Mouse (Mus musculus) stomach, embryonic 15.5 days (tissue): ENCODE results near the gene Hoxa2. TPM values are rescaled to one million over a fixed set of nuclear protein-coding genes. Genes with fewer than 3 reads are reported as not detected.

ENCODE experiments used
- ATAC-seq: fragments of 200-750 bp; cut with Nextera tagmentation; 2 replicates; pipeline ENCODE4 v1.8.0; 2017; ENCODE audit warnings: low read depth, moderate number of reproducible peaks, moderate TSS enrichment; ENCODE audit not compliant: insufficient read depth, low FRiP score
- H3K27ac ChIP-seq: fragments of 300-500 bp; sonication (generic); 2 replicates; pipeline ENCODE4 v1.5.1; 2015; ENCODE audit warnings: mild to moderate bottlenecking, inconsistent platforms
- H3K27me3 ChIP-seq: fragments of 300-500 bp; sonication (generic); replicated peaks from 2 replicates; pipeline ENCODE4 v1.6.1; 2015; ENCODE audit warnings: inconsistent platforms
- H3K36me3 ChIP-seq: fragments of 300-500 bp; sonication (generic); 2 replicates; pipeline ENCODE4 v1.6.1; 2015; ENCODE audit warnings: inconsistent platforms
- H3K4me1 ChIP-seq: fragments of 300-500 bp; sonication (generic); 2 replicates; pipeline ENCODE4 v1.6.1; 2015; ENCODE audit warnings: inconsistent platforms
- H3K4me2 ChIP-seq: fragments of 300-500 bp; sonication (generic); 2 replicates; pipeline ENCODE4 v1.6.1; 2015; ENCODE audit warnings: mild to moderate bottlenecking, inconsistent platforms
- H3K4me3 ChIP-seq: fragments of 300-500 bp; sonication (generic); replicated peaks from 2 replicates; pipeline ENCODE4 v1.5.1; 2015; ENCODE audit warnings: inconsistent platforms
- H3K9ac ChIP-seq: fragments of 300-500 bp; sonication (generic); 2 replicates; pipeline ENCODE4 v1.6.1; 2015; ENCODE audit warnings: inconsistent platforms
- H3K9me3 ChIP-seq: fragments of 300-500 bp; sonication (generic); 2 replicates; pipeline ENCODE4 v1.6.1; 2016; ENCODE audit warnings: inconsistent platforms
- WGBS: fragments of 180-500 bp; shearing (Covaris S2); methylation state at CpG from one replicate; pipeline ENCODE4 v1.1.7; 2015; 5-methylcytosine and 5-hydroxymethylcytosine counted together
- polyA plus RNA-seq: library from polyadenylated mRNA; unstranded; fragments of >200 nt; fragmentation: Nextera tagmentation; extraction: Ambion mirVana; gene quantifications from 2 replicates; pipeline ENCODE4 v1.2.1, GENCODE M21; 2015

Gene Hoxa2
- polyA plus RNA-seq, 1 experiment from 2014 or later, result 8.8 TPM

GRCm38 (mm10) chr6:52176391-52176790, 11.8 kb upstream of the Hoxa2 start:
- no peaks in the 10 kb centered on the region for H3K36me3 ChIP-seq
- H3K27ac ChIP-seq, result peak overlapping the region; percentile 96
- WGBS, result 1% methylated on average over 6 of the region's 6 CpGs
- peaks cover 7% of the 10 kb centered on the region; the same call in 1 of the 2 replicates for H3K27me3 ChIP-seq
- peak overlapping the region; percentile 60 for H3K4me3 ChIP-seq
- H3K4me1 ChIP-seq, result peaks cover 21% of the 10 kb centered on the region
- peak overlapping the region; percentile 71; the same call in 1 of the 2 replicates for H3K9ac ChIP-seq
- H3K4me2 ChIP-seq, result peak overlapping the region; percentile 59
- no peaks in the 10 kb centered on the region for H3K9me3 ChIP-seq
- ATAC-seq, result no peak

- Histone ChIP-seq H3K4me3 (peak overlapping the region; percentile 60), H3K4me1 (peaks cover 20% of the 10 kb centered on the region), H3K9me3 (no peaks in the 10 kb centered on the region), H3K4me2 (peak overlapping the region; percentile 59), H3K27ac (peak overlapping the region; percentile 96), H3K36me3 (no peaks in the 10 kb centered on the region), H3K9ac (peak overlapping the region; percentile 71; the same call in 1 of the 2 replicates), H3K27me3 (peaks cover 12% of the 10 kb centered on the region; the same call in 1 of the 2 replicates)
- ATAC-seq, result no peak
- under 1% methylated on average over 25 of the region's 35 CpGs for WGBS
Measured at GRCm38 (mm10) chr6:52175864-52176263, 11.2 kb upstream of the Hoxa2 start.

GRCm38 (mm10) chr6:52174968-52175751, 10.5 kb upstream of the Hoxa2 start:
- peak; percentile 20; the same call in 1 of the 2 replicates for ATAC-seq
- 2% methylated on average over 41 of the region's 41 CpGs for WGBS
- H3K36me3 ChIP-seq, result no peaks in the 10 kb centered on the region
- H3K9me3 ChIP-seq, result no peaks in the 10 kb centered on the region
- peaks cover 24% of the 10 kb centered on the region for H3K4me1 ChIP-seq
- peak overlapping the region; percentile 59 for H3K4me2 ChIP-seq
- H3K4me3 ChIP-seq, result peak overlapping the region; percentile 60
- peak overlapping the region; percentile 96 for H3K27ac ChIP-seq
- peaks cover 12% of the 10 kb centered on the region; the same call in 1 of the 2 replicates for H3K27me3 ChIP-seq
- H3K9ac ChIP-seq, result peak overlapping the region; percentile 71

- Histone ChIP-seq H3K27me3 (peaks cover 15% of the 10 kb centered on the region), H3K4me2 (peak overlapping the region; percentile 77), H3K27ac (peak overlapping the region; percentile 97), H3K4me3 (peak overlapping the region; percentile 41), H3K9me3 (no peaks in the 10 kb centered on the region), H3K4me1 (peaks cover 29% of the 10 kb centered on the region), H3K9ac (no peak overlapping the region), H3K36me3 (no peaks in the 10 kb centered on the region)
- 3% methylated on average over 4 of the region's 4 CpGs for WGBS
- ATAC-seq, result no peak
Measured at GRCm38 (mm10) chr6:52173648-52174047, 9.0 kb upstream of the Hoxa2 start.

GRCm38 (mm10) chr6:52172501-52172900, 7.9 kb upstream of the Hoxa2 start:
- peak; percentile 71 for ATAC-seq
- under 1% methylated on average over 35 of the region's 35 CpGs for WGBS
- peaks cover 31% of the 10 kb centered on the region for H3K4me1 ChIP-seq
- no peak overlapping the region for H3K9ac ChIP-seq
- H3K36me3 ChIP-seq, result no peaks in the 10 kb centered on the region
- H3K4me2 ChIP-seq, result peak overlapping the region; percentile 77
- peak overlapping the region; percentile 97 for H3K27ac ChIP-seq
- H3K4me3 ChIP-seq, result peak overlapping the region; percentile 41
- H3K9me3 ChIP-seq, result no peaks in the 10 kb centered on the region
- H3K27me3 ChIP-seq, result peaks cover 21% of the 10 kb centered on the region

- H3K27ac ChIP-seq, result peak overlapping the region; percentile 97
- peaks cover 32% of the 10 kb centered on the region for H3K4me1 ChIP-seq
- H3K4me2 ChIP-seq, result peak overlapping the region; percentile 77
- no peak overlapping the region for H3K9ac ChIP-seq
- no peak for ATAC-seq
- no peaks in the 10 kb centered on the region for H3K9me3 ChIP-seq
- no peaks in the 10 kb centered on the region for H3K36me3 ChIP-seq
- peaks cover 21% of the 10 kb centered on the region for H3K27me3 ChIP-seq
- WGBS, result 13% methylated on average over 7 of the region's 7 CpGs
- H3K4me3 ChIP-seq, result peak overlapping the region; percentile 41
Measured at GRCm38 (mm10) chr6:52171938-52172337, 7.3 kb upstream of the Hoxa2 start.

- H3K9me3 ChIP-seq, result no peaks in the 10 kb centered on the region
- H3K27me3 ChIP-seq, result peaks cover 21% of the 10 kb centered on the region
- H3K36me3 ChIP-seq, result no peaks in the 10 kb centered on the region
- peak overlapping the region; percentile 77 for H3K4me2 ChIP-seq
- H3K9ac ChIP-seq, result no peak overlapping the region
- ATAC-seq, result no peak
- WGBS, result 16% methylated on average over 4 of the region's 4 CpGs
- peaks cover 32% of the 10 kb centered on the region for H3K4me1 ChIP-seq
- peak overlapping the region; percentile 97 for H3K27ac ChIP-seq
- no peak overlapping the region for H3K4me3 ChIP-seq
Measured at GRCm38 (mm10) chr6:52171331-52171730, 6.7 kb upstream of the Hoxa2 start.

GRCm38 (mm10) chr6:52170898-52171223, 6.2 kb upstream of the Hoxa2 start:
- 24% methylated on average over 5 of the region's 5 CpGs for WGBS
- Histone ChIP-seq H3K4me3 (peak overlapping the region; percentile 25), H3K4me2 (peak overlapping the region; percentile 77), H3K27me3 (peaks cover 21% of the 10 kb centered on the region), H3K9ac (peak overlapping the region; percentile 32; the same call in 1 of the 2 replicates), H3K36me3 (no peaks in the 10 kb centered on the region), H3K27ac (peak overlapping the region; percentile 97), H3K4me1 (peaks cover 34% of the 10 kb centered on the region), H3K9me3 (no peaks in the 10 kb centered on the region)
- ATAC-seq, result no peak

- no peak; the same call in 1 of the 2 replicates for ATAC-seq
- H3K27ac ChIP-seq, result peak overlapping the region; percentile 97
- H3K36me3 ChIP-seq, result no peaks in the 10 kb centered on the region
- H3K4me2 ChIP-seq, result peak overlapping the region; percentile 77
- peaks cover 21% of the 10 kb centered on the region for H3K27me3 ChIP-seq
- H3K4me1 ChIP-seq, result peaks cover 36% of the 10 kb centered on the region
- H3K4me3 ChIP-seq, result peak overlapping the region; percentile 25
- 11% methylated on average over 40 of the region's 40 CpGs for WGBS
- peak overlapping the region; percentile 32; the same call in 1 of the 2 replicates for H3K9ac ChIP-seq
- no peaks in the 10 kb centered on the region for H3K9me3 ChIP-seq
Measured at GRCm38 (mm10) chr6:52170166-52170897, 5.7 kb upstream of the Hoxa2 start.

- Histone ChIP-seq H3K4me3 (peak overlapping the region; percentile 25), H3K4me1 (peaks cover 38% of the 10 kb centered on the region), H3K9me3 (no peaks in the 10 kb centered on the region), H3K36me3 (no peaks in the 10 kb centered on the region), H3K27ac (peak overlapping the region; percentile 97), H3K9ac (peak overlapping the region; percentile 32; the same call in 1 of the 2 replicates), H3K27me3 (peaks cover 21% of the 10 kb centered on the region), H3K4me2 (peak overlapping the region; percentile 77)
- ATAC-seq, result no peak
- WGBS, result 25% methylated on average over 16 of the region's 16 CpGs
Measured at GRCm38 (mm10) chr6:52169499-52170165, 5.0 kb upstream of the Hoxa2 start.

- H3K4me1 ChIP-seq, result peaks cover 38% of the 10 kb centered on the region
- ATAC-seq, result no peak
- peaks cover 21% of the 10 kb centered on the region for H3K27me3 ChIP-seq
Measured at GRCm38 (mm10) chr6:52168191-52169055, 3.8 kb upstream of the Hoxa2 start.

More at GRCm38 (mm10) chr6:52168191-52169055, 3.8 kb upstream of the Hoxa2 start:
- 8% methylated on average over 42 of the region's 42 CpGs for WGBS
- Histone ChIP-seq H3K9ac (peak overlapping the region; percentile 45), H3K36me3 (no peaks in the 10 kb centered on the region), H3K9me3 (no peaks in the 10 kb centered on the region), H3K4me2 (peak overlapping the region; percentile 58), H3K27ac (peak overlapping the region; percentile 89), H3K4me3 (peak overlapping the region; percentile 45)
